Comparison of ENCODE assay signal across 35 mouse cellular contexts in the genomic region with DNA sequence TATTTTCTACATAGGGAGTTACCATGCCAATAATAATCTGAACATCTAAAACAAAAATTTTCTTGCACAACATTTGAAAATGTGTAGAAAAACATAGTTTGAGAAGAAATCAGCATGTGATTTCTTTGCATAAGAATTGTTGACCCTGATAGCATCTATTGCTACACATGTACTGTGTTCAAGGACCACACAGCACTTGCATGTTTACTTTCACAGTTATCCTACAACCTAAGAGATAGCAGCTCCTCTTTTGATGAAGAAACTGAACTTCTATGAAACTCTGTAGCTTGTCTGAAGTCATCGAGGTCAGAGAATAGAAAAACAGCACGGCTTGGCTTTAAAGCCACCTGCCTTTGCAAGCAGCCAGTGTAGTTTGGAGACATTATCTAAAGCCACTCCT.
"Had no signal": no experiment of that assay in that cellular context is flagged by ENCODE, and none has a peak within 500 bp of the region (broad histone marks: within the 10 kb centered on the region; RNA-seq: fewer than 3 reads in every experiment).

No protein-coding gene starts in this region.

- H3K4me3 ChIP-seq: heart, embryonic 10.5 days; heart, embryonic 12.5 days; heart, embryonic 13.5 days; heart, embryonic 15.5 days; hindbrain, embryonic 10.5 days; hindbrain, embryonic 12.5 days; hindbrain, embryonic 13.5 days; hindbrain, embryonic 15.5 days; intestine, embryonic 15.5 days; kidney, embryonic 15.5 days; layer of hippocampus, adult 2 months had no signal

- H3K9ac ChIP-seq: heart, embryonic 12.5 days; heart, embryonic 13.5 days; heart, embryonic 15.5 days; hindbrain, embryonic 12.5 days; hindbrain, embryonic 13.5 days; hindbrain, embryonic 14.5 days; hindbrain, embryonic 15.5 days; intestine, embryonic 15.5 days; kidney, embryonic 15.5 days had no signal

- H3K4me1 ChIP-seq: hindbrain, embryonic 13.5 days; hindbrain, embryonic 15.5 days; intestine, embryonic 15.5 days; kidney, embryonic 15.5 days had no signal

- ATAC-seq: hindbrain, embryonic 16.5 days; hindbrain, postnatal 0 days; inflammation-experienced regulatory T-cells, adult 6 months; intestine, embryonic 15.5 days; intestine, embryonic 16.5 days; intestine, postnatal 0 days had no signal

- DNase-seq: heart, postnatal 10 days; heart, postnatal 14 days; heart, postnatal 36 days; heart, postnatal 4 days; kidney, adult 11 months; kidney, adult 18-20 months; kidney, adult 2 months; kidney, adult 8-10 months; kidney, adult 9 months; kidney, postnatal 10 days; kidney, postnatal 14 days; kidney, postnatal 25 days; kidney, postnatal 36 days; kidney, postnatal 4 days; layer of hippocampus, adult 9-11 months; layer of hippocampus, postnatal 36 days had no signal

- H3K27me3 ChIP-seq: heart, embryonic 12.5 days; heart, embryonic 13.5 days; heart, embryonic 15.5 days; hindbrain, embryonic 12.5 days; hindbrain, embryonic 13.5 days; hindbrain, embryonic 15.5 days; intestine, embryonic 15.5 days; kidney, embryonic 15.5 days had no signal

- H3K27ac ChIP-seq: heart, embryonic 10.5 days; heart, embryonic 13.5 days; heart, embryonic 15.5 days; hindbrain, embryonic 10.5 days; hindbrain, embryonic 12.5 days; hindbrain, embryonic 13.5 days; hindbrain, embryonic 14.5 days; hindbrain, embryonic 15.5 days; hindbrain, postnatal 0 days; intestine, embryonic 15.5 days; kidney, embryonic 15.5 days; kidney, postnatal 0 days; layer of hippocampus, adult 2 months had no signal

- H3K4me2 ChIP-seq: heart, embryonic 11.5 days; heart, embryonic 12.5 days; heart, embryonic 13.5 days; heart, embryonic 15.5 days; hindbrain, embryonic 12.5 days; hindbrain, embryonic 13.5 days; hindbrain, embryonic 14.5 days; hindbrain, embryonic 15.5 days; intestine, embryonic 15.5 days; kidney, embryonic 15.5 days had no signal

- H3K9me3 ChIP-seq: heart, embryonic 10.5 days; heart, embryonic 12.5 days; heart, embryonic 13.5 days; heart, embryonic 15.5 days; hindbrain, embryonic 10.5 days; hindbrain, embryonic 12.5 days; hindbrain, embryonic 13.5 days; hindbrain, embryonic 15.5 days; intestine, embryonic 15.5 days; kidney, embryonic 15.5 days had no signal

- H3K36me3 ChIP-seq: heart, embryonic 10.5 days; heart, embryonic 12.5 days; heart, embryonic 13.5 days; heart, embryonic 15.5 days; hindbrain, embryonic 10.5 days; hindbrain, embryonic 12.5 days; hindbrain, embryonic 13.5 days; hindbrain, embryonic 15.5 days; intestine, embryonic 15.5 days; kidney, embryonic 15.5 days had no signal
